Mouse (Mus musculus) small intestine, adult 2 months (tissue): ENCODE data around the gene Gfod1. TPM values are rescaled to one million over a fixed set of nuclear protein-coding genes. Genes with fewer than 3 reads are reported as not detected.

Experiments used
- H3K27ac ChIP-seq: fragments of 200-500 bp; 2 replicates; pipeline ENCODE4 v1.5.1; 2012; ENCODE audit warnings: low read depth, low read length, control low read depth, inconsistent platforms; ENCODE audit not compliant: insufficient read depth
- H3K27me3 ChIP-seq: fragments of 200-500 bp; 2 replicates; pipeline ENCODE4 v1.6.1; 2012; ENCODE audit warnings: mild to moderate bottlenecking, moderate library complexity, low read length, inconsistent platforms; ENCODE audit not compliant: control insufficient read depth, insufficient read depth
- H3K36me3 ChIP-seq: fragments of 200-500 bp; 2 replicates; pipeline ENCODE4 v1.6.1; 2012; ENCODE audit warnings: mild to moderate bottlenecking, low read length, control low read depth, inconsistent platforms; ENCODE audit not compliant: control insufficient read depth, insufficient read depth
- H3K4me1 ChIP-seq: fragments of 200-500 bp; 2 replicates; pipeline ENCODE4 v1.6.1; 2012; ENCODE audit warnings: low read length, inconsistent platforms, mixed read lengths; ENCODE audit not compliant: control insufficient read depth, insufficient read depth, insufficient read length
- H3K4me3 ChIP-seq: fragments of 200-500 bp; 2 replicates; pipeline ENCODE4 v1.5.1; 2012; ENCODE audit warnings: low read depth, mild to moderate bottlenecking, control low read depth, inconsistent platforms, low read length, moderate library complexity
- CTCF ChIP-seq: fragments of 200-500 bp; IDR thresholded peaks from 2 replicates; pipeline ENCODE4 v1.5.1; 2012; ENCODE audit warnings: low read depth, mild to moderate bottlenecking, control low read depth, inconsistent platforms, low read length, moderate library complexity, mixed read lengths; ENCODE audit not compliant: insufficient replicate concordance, insufficient read length; ENCODE audit errors: extremely low read depth
- POLR2A ChIP-seq: fragments of 200-500 bp; IDR thresholded peaks from 2 replicates; pipeline ENCODE4 v1.6.1; 2012; ENCODE audit warnings: low read depth, mild to moderate bottlenecking, control low read depth, inconsistent platforms, low read length, moderate library complexity
- WGBS: fragments of 180-500 bp; shearing (Covaris S2); methylation state at CpG from one replicate; pipeline ENCODE4 v1.1.7; 2018; 5-methylcytosine and 5-hydroxymethylcytosine counted together
- polyA plus RNA-seq: library from polyadenylated mRNA; depleted of rRNA; stranded (reverse); fragments of >200 nt; gene quantifications from 2 replicates; pipeline ENCODE4 v1.2.3, GENCODE M21; 2012; rRNA removed

Gfod1 gene
- 1.8 and 4.3 TPM in 2 replicates for polyA plus RNA-seq

- Histone ChIP-seq H3K4me3 (peak within 1 kb of the TSS; percentile 79), H3K4me1 (peaks cover 27% of the 10 kb centered on the region), H3K36me3 (no peaks in the 10 kb centered on the region), H3K27me3 (no peaks in the 10 kb centered on the region), H3K27ac (peak within 1 kb of the TSS; percentile 82)
- WGBS, result under 1% methylated on average over 53 of the region's 53 CpGs
- peak; percentile 96 for TF ChIP-seq POLR2A
- TF ChIP-seq CTCF, result no peak
These were observed at the start of gene Gfod1 for GRCm38 (mm10) chr13:43304018-43304431. Gfod1 (minus strand) TSS chr13:43304172.

GRCm38 (mm10) chr13:43353356-43353755, 49.4 kb upstream of the Gfod1 start:
- 69% methylated on average over 4 of the region's 4 CpGs for WGBS
- Histone ChIP-seq H3K36me3 (no peaks in the 10 kb centered on the region), H3K27me3 (no peaks in the 10 kb centered on the region), H3K27ac (no peak overlapping the region), H3K4me1 (no peaks in the 10 kb centered on the region), H3K4me3 (no peak overlapping the region)
- TF ChIP-seq CTCF (no peak), POLR2A (no peak)

GRCm38 (mm10) chr13:43350489-43351169, 46.7 kb upstream of the Gfod1 start:
- Histone ChIP-seq H3K27ac (no peak overlapping the region), H3K36me3 (no peaks in the 10 kb centered on the region), H3K4me1 (no peaks in the 10 kb centered on the region), H3K4me3 (no peak overlapping the region), H3K27me3 (no peaks in the 10 kb centered on the region)
- 50% methylated on average over 9 of the region's 9 CpGs for WGBS
- TF ChIP-seq POLR2A (no peak), CTCF (no peak)

GRCm38 (mm10) chr13:43349376-43349775, 45.4 kb upstream of the Gfod1 start:
- Histone ChIP-seq H3K27me3 (no peaks in the 10 kb centered on the region), H3K36me3 (no peaks in the 10 kb centered on the region), H3K4me1 (no peaks in the 10 kb centered on the region), H3K27ac (no peak overlapping the region), H3K4me3 (no peak overlapping the region)
- no peak for TF ChIP-seq CTCF
- TF ChIP-seq POLR2A, result no peak
- 70% methylated on average over 8 of the region's 8 CpGs for WGBS

GRCm38 (mm10) chr13:43346825-43347224, 42.9 kb upstream of the Gfod1 start:
- TF ChIP-seq POLR2A (no peak), CTCF (no peak)
- Histone ChIP-seq H3K36me3 (no peaks in the 10 kb centered on the region), H3K4me1 (no peaks in the 10 kb centered on the region), H3K27ac (no peak overlapping the region), H3K27me3 (no peaks in the 10 kb centered on the region), H3K4me3 (no peak overlapping the region)

GRCm38 (mm10) chr13:43338632-43339031, 34.7 kb upstream of the Gfod1 start:
- Histone ChIP-seq H3K27me3 (no peaks in the 10 kb centered on the region), H3K4me3 (no peak overlapping the region), H3K4me1 (no peaks in the 10 kb centered on the region), H3K27ac (no peak overlapping the region), H3K36me3 (no peaks in the 10 kb centered on the region)
- TF ChIP-seq POLR2A (no peak), CTCF (no peak)
- WGBS, result 79% methylated on average over 4 of the region's 4 CpGs

- Histone ChIP-seq H3K4me3 (no peak overlapping the region), H3K27me3 (no peaks in the 10 kb centered on the region), H3K36me3 (no peaks in the 10 kb centered on the region), H3K27ac (no peak overlapping the region), H3K4me1 (no peaks in the 10 kb centered on the region)
- WGBS, result 83% methylated on average over 8 of the region's 8 CpGs
- TF ChIP-seq CTCF (no peak), POLR2A (no peak)
These were observed 34.0 kb upstream of the Gfod1 start for GRCm38 (mm10) chr13:43338001-43338400.
